Comparison of ENCODE assay signal across 8 mouse cellular contexts in genomic region chr7:19456628-19457027, GRCm38 (mm10). TPM values are rescaled to one million over a fixed set of nuclear protein-coding genes. Genes with fewer than 3 reads are reported as not detected.
DNase-seq lines count a peak whose midpoint lies in the region; ATAC-seq and TF ChIP-seq lines count a peak whose summit lies in the region.

No protein-coding gene starts in this region.

- no peak for TF ChIP-seq POLR2A in limb, embryonic 14.5 days (IDR thresholded peaks at IDR 0.05; ENCODE audit: borderline replicate concordance, extremely low read depth, insufficient read depth, insufficient read length)

- WGBS in embryonic facial prominence, embryonic 14.5 days = 96% methylated on average over 7 of the region's 7 CpGs
- WGBS in limb, embryonic 14.5 days = 89% methylated on average over 7 of the region's 7 CpGs

- no peaks in the 10 kb centered on the region for H3K9me3 ChIP-seq in embryonic facial prominence, embryonic 14.5 days (ENCODE audit: control insufficient read depth, low read length)
- no peaks in the 10 kb centered on the region for H3K9me3 ChIP-seq in limb, embryonic 14.5 days (ENCODE audit: control insufficient read depth, low read length)

- peak overlapping the region; percentile 83 for H3K9ac ChIP-seq in embryonic facial prominence, embryonic 14.5 days (ENCODE audit: low read depth, low read length)
- H3K9ac ChIP-seq in limb, embryonic 14.5 days (ENCODE audit: low read depth, low read length, severe bottlenecking) = no peak overlapping the region

- peak overlapping the region; percentile 85 for H3K4me2 ChIP-seq in embryonic facial prominence, embryonic 14.5 days (ENCODE audit: low read depth, low read length)
- peak overlapping the region; percentile 65 for H3K4me2 ChIP-seq in limb, embryonic 14.5 days (replicated peaks; ENCODE audit: low read depth, low read length, severe bottlenecking)

- H3K36me3 ChIP-seq in embryonic facial prominence, embryonic 14.5 days (ENCODE audit: control insufficient read depth, insufficient read depth, low read length) = peaks cover 20% of the 10 kb centered on the region
- H3K36me3 ChIP-seq in limb, embryonic 14.5 days (ENCODE audit: control insufficient read depth, insufficient read depth, low read length) = peaks cover 21% of the 10 kb centered on the region

- peak; percentile 48 to 69 for DNase-seq in layer of hippocampus, adult 18-20 months (ENCODE audit: low spot score in 2 of 2)
- DNase-seq in layer of hippocampus, adult 8-10 months (ENCODE audit: low spot score in 2 of 2) = no peak
- DNase-seq in embryonic facial prominence, embryonic 14.5 days (ENCODE audit: low spot score) = no peak
- DNase-seq in limb, embryonic 14.5 days (ENCODE audit: low spot score) = no peak
- no peak for DNase-seq in T-cell, adult 2 months (ENCODE audit: low spot score)
- DNase-seq in thymus, postnatal 36 days = no peak
- DNase-seq in kidney, adult 18-20 months = no peak

- no peaks in the 10 kb centered on the region for H3K27me3 ChIP-seq in embryonic facial prominence, embryonic 14.5 days (replicated peaks; ENCODE audit: control insufficient read depth, insufficient read depth, low read length)
- H3K27me3 ChIP-seq in limb, embryonic 14.5 days (ENCODE audit: control insufficient read depth, insufficient read depth, low read length) = no peaks in the 10 kb centered on the region

- no peak overlapping the region for H3K27ac ChIP-seq in brown adipose tissue, adult 24 weeks (replicated peaks; ENCODE audit: low read depth, low read length)
- no peak overlapping the region for H3K27ac ChIP-seq in embryonic facial prominence, embryonic 14.5 days (replicated peaks; ENCODE audit: low read depth, low read length)
- no peak overlapping the region for H3K27ac ChIP-seq in limb, embryonic 14.5 days (replicated peaks; ENCODE audit: low read depth, low read length)

- peak overlapping the region; percentile 90 for H3K4me3 ChIP-seq in brown adipose tissue, adult 24 weeks (ENCODE audit: insufficient read depth, low read depth, low read length)
- H3K4me3 ChIP-seq in embryonic facial prominence, embryonic 14.5 days (ENCODE audit: low read depth, low read length) = peak overlapping the region; percentile 98; the same call in 1 of the 2 replicates
- peak overlapping the region; percentile 89 for H3K4me3 ChIP-seq in limb, embryonic 14.5 days (replicated peaks; ENCODE audit: low read length)

- peaks cover 12% of the 10 kb centered on the region; the same call in 1 of the 2 replicates for H3K4me1 ChIP-seq in brown adipose tissue, adult 24 weeks (ENCODE audit: control insufficient read depth, insufficient read depth, insufficient read length, low read length)
- peaks cover 12% of the 10 kb centered on the region for H3K4me1 ChIP-seq in embryonic facial prominence, embryonic 14.5 days (ENCODE audit: control insufficient read depth, insufficient read depth, low read length)
- peaks cover 14% of the 10 kb centered on the region; the same call in 1 of the 2 replicates for H3K4me1 ChIP-seq in limb, embryonic 14.5 days (ENCODE audit: control insufficient read depth, insufficient read depth, low read length)

- ATAC-seq in embryonic facial prominence, embryonic 14.5 days (ENCODE audit: low read depth) = no peak
- no peak for ATAC-seq in limb, embryonic 14.5 days (ENCODE audit: low FRiP score, low read depth)

RNA-seq across cellular contexts. Expression of gene Mark4, which starts 2.0 kb away (rescaled TPM):
- 10 to 100 TPM; 88.3 to 92.0 TPM for total RNA-seq in layer of hippocampus, adult 18-20 months (2021)
- total RNA-seq in layer of hippocampus, adult 8-10 months (2022) = 100 to 1,000 TPM in 1 of 4 experiments, 10 to 100 TPM in 3; 87.6 to 103 (median 95.0) TPM
- 9.8 and 10.9 TPM in 2 replicates for polyA plus RNA-seq in brown adipose tissue, adult 24 weeks (2012; ENCODE audit: insufficient read depth, insufficient read length, missing spikeins)
- polyA plus RNA-seq in embryonic facial prominence, embryonic 14.5 days (2014; fragmentation: Nextera tagmentation; extraction: Ambion mirVana) = 10.5 and 10.9 TPM in 2 replicates
- 34.8 and 39.8 TPM in 2 replicates for polyA plus RNA-seq in limb, embryonic 14.5 days (2012; rRNA removed)
- polyA plus RNA-seq in limb, embryonic 14.5 days (2014; fragmentation: Nextera tagmentation; extraction: Ambion mirVana) = 11.5 and 13.3 TPM in 2 replicates

RNA-seq across cellular contexts. Expression of gene Exoc3l2, which starts 6.5 kb away (rescaled TPM):
- total RNA-seq in layer of hippocampus, adult 18-20 months (2021) = under 1 TPM; 0.38 to 0.59 TPM
- total RNA-seq in layer of hippocampus, adult 8-10 months (2022) = under 1 TPM; 0.08 to 0.41 (median 0.38) TPM
- 0.79 and 1.0 TPM in 2 replicates for polyA plus RNA-seq in brown adipose tissue, adult 24 weeks (2012; ENCODE audit: insufficient read depth, insufficient read length, missing spikeins)
- polyA plus RNA-seq in embryonic facial prominence, embryonic 14.5 days (2014; fragmentation: Nextera tagmentation; extraction: Ambion mirVana) = 1.4 and 1.7 TPM in 2 replicates
- polyA plus RNA-seq in limb, embryonic 14.5 days (2012; rRNA removed) = 3.5 and 4.9 TPM in 2 replicates
- 1.6 and 1.9 TPM in 2 replicates for polyA plus RNA-seq in limb, embryonic 14.5 days (2014; fragmentation: Nextera tagmentation; extraction: Ambion mirVana)

RNA-seq across cellular contexts. Expression of gene Bloc1s3, which starts 51.5 kb away (rescaled TPM):
- total RNA-seq in layer of hippocampus, adult 18-20 months (2021) = 1 to 10 TPM; 6.1 to 6.3 TPM
- total RNA-seq in layer of hippocampus, adult 8-10 months (2022) = 1 to 10 TPM; 4.7 to 6.7 (median 5.9) TPM
- 3.4 and 4.0 TPM in 2 replicates for polyA plus RNA-seq in brown adipose tissue, adult 24 weeks (2012; ENCODE audit: insufficient read depth, insufficient read length, missing spikeins)
- polyA plus RNA-seq in embryonic facial prominence, embryonic 14.5 days (2014; fragmentation: Nextera tagmentation; extraction: Ambion mirVana) = 0.74 and 0.93 TPM in 2 replicates
- 6.2 and 8.8 TPM in 2 replicates for polyA plus RNA-seq in limb, embryonic 14.5 days (2012; rRNA removed)
- 1.2 and 1.3 TPM in 2 replicates for polyA plus RNA-seq in limb, embryonic 14.5 days (2014; fragmentation: Nextera tagmentation; extraction: Ambion mirVana)

RNA-seq across cellular contexts. Expression of gene Trappc6a, which starts 51.6 kb away (rescaled TPM):
- total RNA-seq in layer of hippocampus, adult 18-20 months (2021) = 10 to 100 TPM; 20.7 to 21.5 TPM
- total RNA-seq in layer of hippocampus, adult 8-10 months (2022) = 10 to 100 TPM; 17.1 to 25.2 (median 21.6) TPM
- 39.3 and 49.9 TPM in 2 replicates for polyA plus RNA-seq in brown adipose tissue, adult 24 weeks (2012; ENCODE audit: insufficient read depth, insufficient read length, missing spikeins)
- polyA plus RNA-seq in embryonic facial prominence, embryonic 14.5 days (2014; fragmentation: Nextera tagmentation; extraction: Ambion mirVana) = 61.8 and 67.3 TPM in 2 replicates
- 58.0 and 71.6 TPM in 2 replicates for polyA plus RNA-seq in limb, embryonic 14.5 days (2012; rRNA removed)
- 70.2 and 79.8 TPM in 2 replicates for polyA plus RNA-seq in limb, embryonic 14.5 days (2014; fragmentation: Nextera tagmentation; extraction: Ambion mirVana)

RNA-seq across cellular contexts. Expression of gene Ckm, which starts 52.1 kb away (rescaled TPM):
- not detected for total RNA-seq in layer of hippocampus, adult 18-20 months (2021)
- 1 to 10 TPM in 1 of 4 experiments, under 1 TPM in 1, not detected in 2; 0.18 to 4.8 TPM for total RNA-seq in layer of hippocampus, adult 8-10 months (2022)
- 328 and 404 TPM in 2 replicates for polyA plus RNA-seq in brown adipose tissue, adult 24 weeks (2012; ENCODE audit: insufficient read depth, insufficient read length, missing spikeins)
- 348 and 732 TPM in 2 replicates for polyA plus RNA-seq in embryonic facial prominence, embryonic 14.5 days (2014; fragmentation: Nextera tagmentation; extraction: Ambion mirVana)
- polyA plus RNA-seq in limb, embryonic 14.5 days (2012; rRNA removed) = 89.9 and 125 TPM in 2 replicates
- 35.4 and 91.5 TPM in 2 replicates for polyA plus RNA-seq in limb, embryonic 14.5 days (2014; fragmentation: Nextera tagmentation; extraction: Ambion mirVana)

Comparison
In these comparisons a context has a peak if more than half of its experiments do, and no peak if none do; other contexts are left out.
1. DNase-seq: peak in layer of hippocampus, adult 18-20 months (2 of 2); none in layer of hippocampus, adult 8-10 months (0 of 2), embryonic facial prominence, embryonic 14.5 days (single experiment), limb, embryonic 14.5 days (single experiment), T-cell, adult 2 months (single experiment), thymus, postnatal 36 days (0 of 2) and kidney, adult 18-20 months (single experiment).
2. Peak in every context shown above with its lines, with median percentiles within 50 percentile points of each other: H3K4me3 ChIP-seq.